Mouse (Mus musculus) cerebellum, adult 2 months (tissue): ENCODE measurements around the gene Ppp4c. TPM values are rescaled to one million over a fixed set of nuclear protein-coding genes. Genes with fewer than 3 reads are reported as not detected.

Source experiments
- DNase-seq, 2 experiments: peaks; one replicate each; pipeline ENCODE4 v3.0.0; 2021
- H3K27ac ChIP-seq: fragments of 200-500 bp; 2 replicates; pipeline ENCODE4 v1.5.1; 2012; ENCODE audit warnings: low read length, control low read depth, inconsistent platforms; ENCODE audit not compliant: insufficient read depth
- H3K27me3 ChIP-seq: fragments of 200-500 bp; 2 replicates; pipeline ENCODE4 v1.6.1; 2012; ENCODE audit warnings: inconsistent platforms, mild to moderate bottlenecking, low read length, moderate library complexity; ENCODE audit not compliant: control insufficient read depth, insufficient read depth
- H3K4me1 ChIP-seq: fragments of 200-500 bp; 2 replicates; pipeline ENCODE4 v1.6.1; 2011; ENCODE audit warnings: low read length; ENCODE audit not compliant: control insufficient read depth, insufficient read depth
- H3K4me3 ChIP-seq: fragments of 200-500 bp; replicated peaks from 2 replicates; pipeline ENCODE3; 2011; ENCODE audit warnings: mild to moderate bottlenecking, low read depth, low read length, control low read depth; ENCODE audit not compliant: insufficient read depth
- CTCF ChIP-seq: fragments of 200-500 bp; IDR thresholded peaks from 2 replicates; pipeline ENCODE4 v1.5.1; 2011; ENCODE audit warnings: low read depth, mild to moderate bottlenecking, control low read depth, low read length, moderate library complexity, borderline replicate concordance; ENCODE audit not compliant: insufficient read depth
- POLR2A ChIP-seq: fragments of 200-500 bp; IDR thresholded peaks from 2 replicates; pipeline ENCODE4 v1.6.1; 2011; ENCODE audit warnings: low read length, control low read depth, borderline replicate concordance; ENCODE audit not compliant: insufficient read depth
- WGBS: fragments of 180-500 bp; shearing (Covaris S2); methylation state at CpG from one replicate; pipeline ENCODE4 v1.1.7; 2018; 5-methylcytosine and 5-hydroxymethylcytosine counted together
- polyA plus RNA-seq: library from polyadenylated mRNA; depleted of rRNA; stranded (reverse); fragments of >200 nt; gene quantifications from 2 replicates; pipeline ENCODE4 v1.2.3, GENCODE M21; 2012

The Ppp4c gene
- polyA plus RNA-seq, 1 experiment = 110 TPM

- H3K27me3 ChIP-seq = no peaks in the 10 kb centered on the region
- DNase-seq = no peak
- H3K4me3 ChIP-seq = no peak overlapping the region
- TF ChIP-seq POLR2A = no peak
- no peak for TF ChIP-seq CTCF
- H3K27ac ChIP-seq = no peak overlapping the region
- whole genome bisulfite sequencing = 48% methylated on average over 4 of the region's 4 CpGs
- H3K4me1 ChIP-seq = 0 out of 2 replicates have a peak, but pooled peaks cover 2% of the 10 kb centered on the region
These were observed 15.1 kb upstream of the Ppp4c start for GRCm38 (mm10) chr7:126807405-126807804.

GRCm38 (mm10) chr7:126806956-126807355, 14.7 kb upstream of the Ppp4c start:
- H3K27ac ChIP-seq = no peak overlapping the region
- 0 out of 2 replicates have a peak, but pooled peaks cover 2% of the 10 kb centered on the region for H3K4me1 ChIP-seq
- TF ChIP-seq POLR2A (no peak), CTCF (no peak)
- WGBS = 60% methylated on average over 6 of the region's 6 CpGs
- no peaks in the 10 kb centered on the region for H3K27me3 ChIP-seq
- no peak overlapping the region for H3K4me3 ChIP-seq
- no peak for DNase-seq

DNA sequence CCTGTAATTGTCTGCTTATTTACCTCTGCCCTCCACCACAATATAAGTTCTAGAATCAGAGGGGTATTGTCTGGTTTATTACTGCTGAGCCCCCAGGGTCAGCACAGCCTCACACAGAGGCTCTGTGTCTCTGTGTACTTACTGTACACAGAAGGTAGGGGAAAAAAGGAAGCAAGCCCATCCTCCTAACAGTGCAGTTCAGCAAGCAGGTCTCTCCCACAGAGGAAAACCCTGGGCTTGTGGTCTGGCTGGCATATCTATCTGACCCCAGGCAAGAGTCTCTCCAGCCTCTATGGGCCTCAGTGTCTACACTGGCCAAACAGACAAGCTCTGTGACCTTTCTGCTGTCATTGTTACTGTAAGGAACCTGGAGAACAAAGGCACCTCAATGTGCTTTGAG, 11.5 kb upstream of the Ppp4c start:
- peaks cover 7% of the 10 kb centered on the region; the same call in 1 of the 2 replicates for H3K4me1 ChIP-seq
- H3K27me3 ChIP-seq = no peaks in the 10 kb centered on the region
- no peak overlapping the region for H3K27ac ChIP-seq
- no peak for TF ChIP-seq CTCF
- no peak overlapping the region for H3K4me3 ChIP-seq
- no peak for DNase-seq

- H3K27ac ChIP-seq = no peak overlapping the region
- H3K27me3 ChIP-seq = no peaks in the 10 kb centered on the region
- no peak for DNase-seq
- 97% methylated on average over 6 of the region's 6 CpGs for WGBS
- no peak overlapping the region for H3K4me3 ChIP-seq
- TF ChIP-seq POLR2A (no peak), CTCF (no peak)
- H3K4me1 ChIP-seq = peaks cover 7% of the 10 kb centered on the region; the same call in 1 of the 2 replicates
These were observed 10.9 kb upstream of the Ppp4c start for GRCm38 (mm10) chr7:126803181-126803580.

- Histone ChIP-seq H3K27ac (no peak overlapping the region), H3K27me3 (no peaks in the 10 kb centered on the region), H3K4me1 (peaks cover 7% of the 10 kb centered on the region; the same call in 1 of the 2 replicates), H3K4me3 (no peak overlapping the region)
- peak in 1 of 2 experiments; percentile 12 for DNase-seq
- 68% methylated on average over 11 of the region's 11 CpGs for WGBS
- TF ChIP-seq POLR2A (no peak), CTCF (no peak)
These were observed 10.0 kb upstream of the Ppp4c start for GRCm38 (mm10) chr7:126802134-126802889.

- no peak for TF ChIP-seq POLR2A
- no peak for TF ChIP-seq CTCF
- no peak overlapping the region for H3K4me3 ChIP-seq
- WGBS = 87% methylated on average over 16 of the region's 16 CpGs
- H3K4me1 ChIP-seq = peaks cover 12% of the 10 kb centered on the region
- no peak for DNase-seq
- peak overlapping the region; percentile 100 for H3K27ac ChIP-seq
- H3K27me3 ChIP-seq = no peaks in the 10 kb centered on the region
These were observed 8.7 kb upstream of the Ppp4c start for GRCm38 (mm10) chr7:126801057-126801422.

DNA sequence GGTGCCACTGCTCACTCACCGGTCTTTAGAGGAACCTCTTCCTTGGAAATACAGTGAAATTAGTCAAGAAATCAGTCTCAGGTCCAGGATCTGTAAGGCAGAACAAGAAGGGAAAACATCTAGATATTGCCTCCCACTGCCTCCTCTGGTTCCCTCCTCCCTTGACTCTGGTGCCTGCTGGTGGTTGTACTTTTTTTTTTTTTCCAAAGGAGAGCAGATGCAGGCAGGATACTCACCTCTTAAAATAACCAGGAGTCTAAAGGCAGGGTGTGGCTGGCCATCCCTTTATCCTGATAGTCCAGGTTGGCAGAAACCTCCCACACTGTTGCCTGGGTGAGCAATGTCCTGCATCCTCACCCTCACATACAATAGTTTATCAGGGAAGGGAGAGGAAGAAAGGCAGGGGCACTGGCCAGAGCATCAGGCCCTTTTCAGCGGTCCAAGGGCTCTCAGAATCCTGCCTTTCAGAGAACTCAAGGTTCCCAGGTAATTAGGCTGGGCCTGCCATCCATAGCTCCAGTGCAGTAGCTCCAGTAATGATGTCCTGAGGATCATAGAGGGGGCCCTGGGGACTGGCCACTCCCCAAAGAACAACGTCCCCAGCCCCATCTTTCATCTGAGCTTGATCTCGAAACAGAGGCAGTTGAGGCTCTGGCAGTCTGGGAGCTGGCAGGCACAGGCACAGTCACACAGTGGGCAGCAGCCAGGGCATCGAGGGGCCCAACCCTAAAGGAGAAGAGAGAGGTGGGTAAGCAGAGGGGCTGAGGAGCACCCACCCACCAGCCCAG, 8.2 kb upstream of the Ppp4c start:
- peak in 1 of 2 experiments; percentile 55 for DNase-seq
- no peak for TF ChIP-seq CTCF
- TF ChIP-seq POLR2A = no peak
- 20% methylated on average over 5 of the region's 5 CpGs for WGBS
- Histone ChIP-seq H3K27me3 (no peaks in the 10 kb centered on the region), H3K4me1 (peaks cover 17% of the 10 kb centered on the region), H3K27ac (peak overlapping the region; percentile 100), H3K4me3 (peak overlapping the region; percentile 92)

DNA sequence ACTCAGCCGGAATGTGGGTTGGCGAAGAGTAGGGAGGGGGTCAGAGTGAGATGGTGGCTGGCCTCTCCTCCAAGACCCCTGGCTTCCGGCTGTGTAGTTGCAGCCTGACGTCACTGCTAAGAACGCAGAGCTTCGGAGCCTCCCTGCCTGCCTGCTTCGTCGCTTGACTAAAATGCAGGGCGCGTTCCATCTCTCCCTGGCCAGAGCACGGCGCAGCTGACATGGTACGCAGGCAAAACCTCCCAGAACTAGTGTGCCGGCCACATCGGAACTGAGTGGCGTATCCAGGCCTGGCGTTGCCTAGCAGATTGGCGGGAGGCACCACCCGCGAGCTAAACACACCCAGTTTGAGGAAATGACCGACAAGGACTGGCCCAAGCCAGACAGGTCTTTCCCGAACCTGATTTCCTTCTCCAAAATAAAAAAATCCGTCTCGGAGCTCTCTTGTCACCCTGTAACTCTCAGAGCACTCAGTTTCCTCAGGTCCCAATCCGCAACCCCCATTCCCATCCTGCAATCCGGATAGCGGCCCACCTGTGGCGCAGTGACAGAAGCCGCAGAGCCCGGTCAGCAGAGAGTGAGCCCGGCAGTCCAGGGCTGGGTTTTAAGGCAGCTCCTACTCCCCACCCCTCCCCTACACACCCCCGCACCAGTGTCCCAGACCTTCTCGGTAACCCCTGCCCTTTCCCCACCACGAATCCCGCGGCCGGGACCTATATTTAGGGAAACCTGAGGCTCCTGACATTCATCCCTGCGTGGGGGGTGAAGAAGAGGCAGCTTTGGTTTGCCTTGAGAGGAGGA, 7.4 kb upstream of the Ppp4c start:
- TF ChIP-seq CTCF (peak; percentile 39; the same call in 1 of the 2 replicates), POLR2A (peak; percentile 82)
- under 1% methylated on average over 38 of the region's 38 CpGs for WGBS
- Histone ChIP-seq H3K27ac (peak overlapping the region; percentile 100), H3K4me1 (peaks cover 19% of the 10 kb centered on the region), H3K27me3 (no peaks in the 10 kb centered on the region), H3K4me3 (peak overlapping the region; percentile 92)
- peak; percentile 83 to 90 for DNase-seq
